Mouse (Mus musculus) layer of hippocampus, postnatal 10 days (tissue): ENCODE results near the gene Dpp7. TPM values are rescaled to one million over a fixed set of nuclear protein-coding genes. Genes with fewer than 3 reads are reported as not detected.

Experiments used
- DNase-seq, 2 experiments: peaks; one replicate each; pipeline ENCODE4 v3.0.0; 2021; ENCODE audit warnings: low spot score in 2 of 2
- long read RNA-seq: library from polyadenylated mRNA; stranded (forward); transcript quantifications from one replicate; pipeline ENCODE4 v2.0.0, GENCODE M21; 2023
- total RNA-seq, 2 experiments: library from RNA; stranded (reverse); gene quantifications; 2 replicates each; pipeline ENCODE4 v1.2.3; 2021

Dpp7 gene
- total RNA-seq, result 10 to 100 TPM; 21.2 to 28.0 TPM
- long read RNA-seq, transcript Dpp7-201 (13 exons, 1,682 nt), result major isoform, 6 of 20 reads
- long read RNA-seq, partial matches to known transcripts, result 5 of 20 reads
- long read RNA-seq, other reads (novel, unspliced or antisense), result 8 of 20 reads

- peak; percentile 78 to 80 for DNase-seq
Measured at GRCm38 (mm10) chr2:25356208-25357079, at the start of gene Dpp7. TSS of gene Dpp7 (minus strand) at chr2:25356359.

GRCm38 (mm10) chr2:25403994-25404393 lies 47.8 kb upstream of the Dpp7 start:
- no peak for DNase-seq

GRCm38 (mm10) chr2:25402972-25403601 lies 46.9 kb upstream of the Dpp7 start:
- peak; percentile 89 to 93 for DNase-seq

GRCm38 (mm10) chr2:25402377-25402971 lies 46.3 kb upstream of the Dpp7 start:
- peak; percentile 85 to 88 for DNase-seq

- DNase-seq, result peak; percentile 57 to 74
Measured at GRCm38 (mm10) chr2:25400764-25401163, 44.6 kb upstream of the Dpp7 start.

- DNase-seq, result no peak
Measured at GRCm38 (mm10) chr2:25400291-25400690, 44.1 kb upstream of the Dpp7 start.

GRCm38 (mm10) chr2:25399051-25399450 lies 42.9 kb upstream of the Dpp7 start, which contains the start of gene Npdc1:
TSS of gene Npdc1 (plus strand) at chr2:25399351.
- no peak for DNase-seq

GRCm38 (mm10) chr2:25398065-25398464 lies 41.9 kb upstream of the Dpp7 start:
- no peak for DNase-seq

GRCm38 (mm10) chr2:25397010-25397409 lies 40.9 kb upstream of the Dpp7 start:
- DNase-seq, result no peak

GRCm38 (mm10) chr2:25396597-25396983 lies 40.4 kb upstream of the Dpp7 start:
- peak; percentile 55 to 75 for DNase-seq

- peak in 1 of 2 experiments; percentile 37 for DNase-seq
Measured at GRCm38 (mm10) chr2:25395721-25396596, 39.8 kb upstream of the Dpp7 start, which contains the start of gene Entpd2. TSS of gene Entpd2 (plus strand) at chr2:25395874.

- peak; percentile 68 to 76 for DNase-seq
Measured at GRCm38 (mm10) chr2:25394281-25395221, 38.4 kb upstream of the Dpp7 start.

- no peak for DNase-seq
Measured at GRCm38 (mm10) chr2:25391266-25391665, 35.1 kb upstream of the Dpp7 start.

- DNase-seq, result no peak
Measured at GRCm38 (mm10) chr2:25384492-25384891, 28.3 kb upstream of the Dpp7 start.

GRCm38 (mm10) chr2:25376589-25376988 lies 20.4 kb upstream of the Dpp7 start:
- DNase-seq, result peak; percentile 60 to 76

- no peak for DNase-seq
Measured at GRCm38 (mm10) chr2:25373431-25373830, 17.3 kb upstream of the Dpp7 start.

- DNase-seq, result no peak
Measured at GRCm38 (mm10) chr2:25372644-25373391, 16.7 kb upstream of the Dpp7 start.

- peak; percentile 77 to 87 for DNase-seq
Measured at GRCm38 (mm10) chr2:25371764-25372643, 15.8 kb upstream of the Dpp7 start, which contains the start of gene Sapcd2. TSS of gene Sapcd2 (plus strand) at chr2:25372321.
